Mouse (Mus musculus): ENCODE measurements around the gene Erp29. TPM values are rescaled to one million over a fixed set of nuclear protein-coding genes. Genes with fewer than 3 reads are reported as not detected.

Erp29 gene
- polyA plus RNA-seq, 1 experiment = 257 TPM

DNA sequence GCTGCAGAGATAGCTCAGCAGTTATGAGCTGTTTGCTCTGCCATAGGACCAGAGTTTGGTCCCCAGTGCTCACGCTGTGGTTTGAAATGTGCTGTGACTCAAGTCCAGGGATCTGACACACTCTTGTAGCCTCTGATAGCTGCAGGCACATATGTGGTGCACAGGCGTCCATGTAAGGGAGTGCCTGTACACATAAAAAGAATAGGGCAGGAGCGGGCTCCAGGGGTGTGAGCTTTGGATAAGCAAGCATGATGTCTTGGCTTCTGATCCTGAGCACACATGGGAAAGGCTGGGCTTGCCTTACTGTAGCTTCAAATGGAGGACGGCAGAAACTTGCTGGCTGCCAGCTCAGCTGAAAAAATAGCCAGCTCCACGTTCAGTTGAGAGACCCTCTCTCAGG, 56.7 kb downstream of the Erp29 start:
- peaks cover 37% of the 10 kb centered on the region for H3K4me1 ChIP-seq
- TF ChIP-seq FLI1 (IDR thresholded peaks at IDR 0.05; ENCODE audit: low read length) = no peak
- no peak for TF ChIP-seq GATA1 (IDR thresholded peaks at IDR 0.05; ENCODE audit: borderline replicate concordance, low read length)
- H3K36me3 ChIP-seq (replicated peaks; ENCODE audit: low read length) = peaks cover 1% of the 10 kb centered on the region
- no peaks in the 10 kb centered on the region for H3K9me3 ChIP-seq
- no peak overlapping the region for H3K4me3 ChIP-seq (replicated peaks)
- no peaks in the 10 kb centered on the region for H3K27me3 ChIP-seq (replicated peaks)

GRCm38 (mm10) chr5:121393402-121393801, 58.9 kb downstream of the Erp29 start:
- H3K9me3 ChIP-seq = no peaks in the 10 kb centered on the region
- H3K4me1 ChIP-seq = peaks cover 42% of the 10 kb centered on the region
- no peak for TF ChIP-seq FLI1 (IDR thresholded peaks at IDR 0.05; ENCODE audit: low read length)
- no peak for TF ChIP-seq GATA1 (IDR thresholded peaks at IDR 0.05; ENCODE audit: borderline replicate concordance, low read length)
- H3K36me3 ChIP-seq (replicated peaks; ENCODE audit: low read length) = no peaks in the 10 kb centered on the region
- H3K27me3 ChIP-seq (replicated peaks) = no peaks in the 10 kb centered on the region
- no peak overlapping the region for H3K4me3 ChIP-seq (replicated peaks)

DNA sequence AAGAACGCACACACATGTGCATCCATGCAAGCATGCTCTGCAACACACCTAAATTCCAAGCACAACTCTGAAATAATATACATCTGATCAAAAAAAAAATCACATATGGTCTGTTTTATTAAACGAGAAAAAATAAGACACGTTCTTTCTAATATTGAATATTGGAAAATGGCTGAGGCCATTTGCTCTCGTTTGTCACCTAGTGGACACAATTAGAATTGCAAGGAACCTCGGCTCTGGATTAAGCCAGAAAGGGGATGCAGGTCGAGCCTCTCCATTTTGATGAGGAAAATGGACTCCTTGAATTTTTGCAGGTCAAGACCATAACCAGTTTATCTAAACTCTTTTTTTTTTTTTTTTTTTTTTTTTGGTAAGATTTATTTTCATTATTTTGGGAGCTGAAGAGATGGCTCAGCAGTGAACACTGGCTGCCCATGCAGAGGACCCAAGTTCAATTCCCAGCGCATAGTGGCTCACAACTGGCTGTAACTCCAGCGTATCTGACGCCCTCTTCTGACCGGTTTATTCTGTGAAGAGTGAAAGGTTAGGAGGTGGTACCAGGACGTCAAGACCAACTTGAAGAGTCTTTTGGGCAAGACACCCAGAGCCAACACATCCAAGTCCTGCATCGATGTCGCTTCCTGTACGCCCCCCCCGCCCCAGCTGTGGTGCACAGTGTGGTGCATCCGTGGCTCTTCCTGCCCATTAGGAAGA, 59.5 kb downstream of the Erp29 start:
- no peaks in the 10 kb centered on the region for H3K9me3 ChIP-seq
- H3K4me3 ChIP-seq (replicated peaks) = no peak overlapping the region
- H3K27me3 ChIP-seq (replicated peaks) = no peaks in the 10 kb centered on the region
- no peak for TF ChIP-seq GATA1 (IDR thresholded peaks at IDR 0.05; ENCODE audit: borderline replicate concordance, low read length)
- TF ChIP-seq FLI1 (IDR thresholded peaks at IDR 0.05; ENCODE audit: low read length) = no peak
- H3K4me1 ChIP-seq = peaks cover 48% of the 10 kb centered on the region
- H3K36me3 ChIP-seq (replicated peaks; ENCODE audit: low read length) = no peaks in the 10 kb centered on the region

DNA sequence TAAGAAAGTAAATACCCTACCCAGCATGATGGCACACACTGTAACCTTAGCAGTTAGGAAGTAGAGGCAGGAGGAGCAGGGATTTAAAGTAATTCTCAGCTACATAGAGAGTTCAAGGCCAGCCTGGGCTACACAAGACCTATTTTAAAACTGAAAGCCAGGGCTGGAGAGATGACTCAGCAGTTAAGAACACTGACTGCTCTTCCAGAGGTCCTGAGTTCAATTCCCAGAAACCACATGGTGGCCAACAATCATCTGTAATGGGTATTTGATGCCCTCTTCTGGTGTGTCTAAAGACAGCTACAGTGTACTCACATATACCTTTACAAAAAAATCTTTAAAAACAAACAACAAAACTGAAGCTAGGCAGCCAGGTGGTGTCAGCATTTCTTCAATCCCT, 62.6 kb downstream of the Erp29 start:
- H3K27me3 ChIP-seq (replicated peaks) = no peaks in the 10 kb centered on the region
- no peak for TF ChIP-seq GATA1 (IDR thresholded peaks at IDR 0.05; ENCODE audit: borderline replicate concordance, low read length)
- TF ChIP-seq FLI1 (IDR thresholded peaks at IDR 0.05; ENCODE audit: low read length) = no peak
- peaks cover 64% of the 10 kb centered on the region for H3K4me1 ChIP-seq
- no peaks in the 10 kb centered on the region for H3K9me3 ChIP-seq
- no peak overlapping the region for H3K4me3 ChIP-seq (replicated peaks)
- H3K36me3 ChIP-seq (replicated peaks; ENCODE audit: low read length) = no peaks in the 10 kb centered on the region

- TF ChIP-seq FLI1 (IDR thresholded peaks at IDR 0.05; ENCODE audit: low read length) (no peak), GATA1 (IDR thresholded peaks at IDR 0.05; ENCODE audit: borderline replicate concordance, low read length) (no peak)
- no peak overlapping the region for H3K4me3 ChIP-seq (replicated peaks)
These were observed 63.2 kb downstream of the Erp29 start for GRCm38 (mm10) chr5:121389106-121389505.

DNA sequence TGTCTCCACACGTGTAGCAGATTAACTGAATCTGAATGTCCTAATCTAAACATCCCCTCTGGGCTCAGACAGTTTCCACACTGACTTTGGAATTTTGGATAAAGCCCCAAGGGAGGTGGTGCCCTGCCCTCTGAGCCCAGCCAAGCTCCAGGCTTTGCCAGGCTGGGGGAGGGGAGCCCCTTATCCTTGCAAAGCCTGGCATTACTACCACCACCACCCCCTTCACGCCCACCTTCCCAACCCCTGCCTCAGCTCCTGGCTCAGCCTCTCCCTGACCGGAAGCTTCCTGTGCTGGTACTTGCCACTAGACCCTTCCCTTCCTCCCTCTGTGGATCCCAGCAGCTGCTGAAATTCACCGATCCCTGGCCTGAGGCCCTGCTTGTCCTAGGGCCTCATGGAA, 65.2 kb downstream of the Erp29 start:
- H3K4me1 ChIP-seq = peaks cover 78% of the 10 kb centered on the region
- TF ChIP-seq GATA1 (IDR thresholded peaks at IDR 0.05; ENCODE audit: borderline replicate concordance, low read length) (no peak), FLI1 (IDR thresholded peaks at IDR 0.05; ENCODE audit: low read length) (no peak)
- H3K9me3 ChIP-seq = no peaks in the 10 kb centered on the region
- no peaks in the 10 kb centered on the region for H3K27me3 ChIP-seq (replicated peaks)
- H3K4me3 ChIP-seq (replicated peaks) = peak overlapping the region; percentile 56
- peaks cover 12% of the 10 kb centered on the region for H3K36me3 ChIP-seq (replicated peaks; ENCODE audit: low read length)

More at GRCm38 (mm10) chr5:121389106-121389505, 63.2 kb downstream of the Erp29 start:
- Histone ChIP-seq H3K36me3 (replicated peaks; ENCODE audit: low read length) (no peaks in the 10 kb centered on the region), H3K4me1 (peaks cover 70% of the 10 kb centered on the region), H3K27me3 (replicated peaks) (no peaks in the 10 kb centered on the region), H3K9me3 (no peaks in the 10 kb centered on the region)

- Histone ChIP-seq H3K4me1 (peaks cover 82% of the 10 kb centered on the region), H3K9me3 (0 out of 2 replicates have a peak, but pooled peaks cover under 1% of the 10 kb centered on the region), H3K4me3 (replicated peaks) (peak overlapping the region; percentile 97), H3K36me3 (replicated peaks; ENCODE audit: low read length) (peaks cover 20% of the 10 kb centered on the region), H3K27me3 (replicated peaks) (no peaks in the 10 kb centered on the region)
- TF ChIP-seq GATA1 (IDR thresholded peaks at IDR 0.05; ENCODE audit: borderline replicate concordance, low read length) (no peak), FLI1 (IDR thresholded peaks at IDR 0.05; ENCODE audit: low read length) (no peak)
These were observed 66.0 kb downstream of the Erp29 start for GRCm38 (mm10) chr5:121386120-121386909.

GRCm38 (mm10) chr5:121385461-121386119, 66.7 kb downstream of the Erp29 start, which contains the start of gene Trafd1:
TSS of gene Trafd1 (minus strand) at chr5:121385632.
- Histone ChIP-seq H3K4me3 (replicated peaks) (peak within 1 kb of the TSS; percentile 97), H3K36me3 (replicated peaks; ENCODE audit: low read length) (peaks cover 28% of the 10 kb centered on the region), H3K4me1 (peaks cover 82% of the 10 kb centered on the region), H3K9me3 (peaks cover 7% of the 10 kb centered on the region; the same call in 1 of the 2 replicates), H3K27me3 (replicated peaks) (no peaks in the 10 kb centered on the region)
- TF ChIP-seq FLI1 (IDR thresholded peaks at IDR 0.05; ENCODE audit: low read length) (no peak), GATA1 (IDR thresholded peaks at IDR 0.05; ENCODE audit: borderline replicate concordance, low read length) (no peak)

DNA sequence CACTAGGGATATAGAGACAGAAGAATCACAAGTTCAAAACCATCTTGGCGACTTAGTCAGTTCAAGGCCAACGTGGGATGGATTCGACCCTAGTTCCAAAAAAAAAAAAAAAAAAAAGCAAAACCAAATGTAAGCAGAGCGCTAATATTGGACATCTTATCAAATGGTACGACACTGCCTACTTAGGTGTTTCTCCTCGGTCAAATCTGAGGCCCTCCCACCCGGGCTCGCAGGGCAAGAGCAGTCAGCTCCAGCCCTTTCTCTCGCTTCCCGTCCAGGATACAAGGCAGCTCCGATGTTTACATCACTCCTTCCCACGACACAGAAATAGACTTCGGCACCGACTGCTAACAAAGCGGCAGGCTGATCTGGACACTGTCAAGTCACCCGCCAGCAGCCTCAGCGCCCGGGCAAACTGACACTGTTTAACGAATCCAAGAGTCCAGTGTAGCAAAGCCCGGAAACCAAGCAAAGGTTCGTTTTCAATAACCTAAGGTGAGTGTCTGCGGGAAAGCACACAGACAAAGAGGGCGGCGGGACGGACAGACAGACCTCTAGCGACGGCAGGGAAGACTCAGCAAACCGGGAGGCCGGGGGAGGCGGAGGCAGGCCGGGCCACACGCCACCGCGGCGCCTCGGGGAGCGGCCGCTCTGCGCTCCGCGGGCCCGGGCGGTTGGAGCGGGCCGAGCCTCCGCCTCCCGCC, 67.4 kb downstream of the Erp29 start:
- H3K27me3 ChIP-seq (replicated peaks) = no peaks in the 10 kb centered on the region
- H3K4me1 ChIP-seq = peaks cover 78% of the 10 kb centered on the region
- peaks cover 8% of the 10 kb centered on the region; the same call in 1 of the 2 replicates for H3K9me3 ChIP-seq
- TF ChIP-seq FLI1 (IDR thresholded peaks at IDR 0.05; ENCODE audit: low read length) (no peak), GATA1 (IDR thresholded peaks at IDR 0.05; ENCODE audit: borderline replicate concordance, low read length) (no peak)
- H3K4me3 ChIP-seq (replicated peaks) = peak overlapping the region; percentile 97
- peaks cover 34% of the 10 kb centered on the region for H3K36me3 ChIP-seq (replicated peaks; ENCODE audit: low read length)
